Mouse (Mus musculus) small intestine, adult 2 months (tissue): ENCODE results near the gene Lcn12.

Source experiments
- CTCF ChIP-seq: fragments of 200-500 bp; IDR thresholded peaks from 2 replicates; pipeline ENCODE4 v1.5.1; 2012; ENCODE audit warnings: low read depth, mild to moderate bottlenecking, control low read depth, inconsistent platforms, low read length, moderate library complexity, mixed read lengths; ENCODE audit not compliant: insufficient replicate concordance, insufficient read length; ENCODE audit errors: extremely low read depth
- POLR2A ChIP-seq: fragments of 200-500 bp; IDR thresholded peaks from 2 replicates; pipeline ENCODE4 v1.6.1; 2012; ENCODE audit warnings: low read depth, mild to moderate bottlenecking, control low read depth, inconsistent platforms, low read length, moderate library complexity

DNA sequence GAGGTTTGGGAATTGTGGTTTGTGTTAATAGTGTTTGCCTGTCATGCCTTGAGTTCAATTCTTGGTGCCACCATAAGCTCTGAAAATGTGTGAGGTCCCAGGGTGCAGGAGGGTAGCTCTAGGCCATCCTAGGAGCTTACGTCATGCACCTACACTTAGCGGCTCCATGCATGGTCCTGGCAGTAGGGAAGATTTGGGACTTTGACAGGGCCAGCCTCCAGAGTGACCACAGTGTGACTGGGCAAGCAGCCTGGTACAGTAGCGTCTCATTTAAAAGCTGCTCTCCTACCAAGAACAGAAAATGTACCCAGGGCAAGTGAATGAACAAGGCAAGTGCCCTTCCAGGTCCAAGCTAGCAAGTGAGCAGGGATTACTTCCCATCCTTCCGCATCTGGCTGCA lies 12.1 kb upstream of the Lcn12 start:
- TF ChIP-seq CTCF = no peak
- no peak for TF ChIP-seq POLR2A
